Mouse (Mus musculus): ENCODE measurements around the gene Rps6.
"Not testable (repeated sequence)": the region's sequence is repeated elsewhere in the genome, so short reads cannot be mapped to it uniquely, and the experiment has no call there.

Rps6 gene

DNA sequence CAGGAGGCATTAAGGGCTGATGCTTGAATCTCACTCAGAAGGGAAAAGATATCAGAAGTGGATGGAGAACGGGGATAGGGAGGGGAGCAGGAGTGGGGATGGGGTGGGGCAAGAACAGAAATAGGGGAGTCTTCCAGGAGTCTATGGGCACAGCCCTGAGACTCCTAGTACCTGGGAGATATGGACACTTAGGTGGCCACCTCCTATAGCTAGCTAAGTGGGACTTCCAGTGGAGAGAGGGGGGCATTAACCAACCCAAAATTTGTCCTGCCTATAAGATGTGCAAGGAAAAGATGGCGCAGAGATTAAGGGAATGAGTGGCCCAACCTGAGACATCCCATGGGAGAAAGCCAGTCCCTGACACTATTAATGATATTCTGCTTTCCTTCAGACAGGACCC, 5.9 kb downstream of the Rps6 start:
- no peak for DNase-seq

DNA sequence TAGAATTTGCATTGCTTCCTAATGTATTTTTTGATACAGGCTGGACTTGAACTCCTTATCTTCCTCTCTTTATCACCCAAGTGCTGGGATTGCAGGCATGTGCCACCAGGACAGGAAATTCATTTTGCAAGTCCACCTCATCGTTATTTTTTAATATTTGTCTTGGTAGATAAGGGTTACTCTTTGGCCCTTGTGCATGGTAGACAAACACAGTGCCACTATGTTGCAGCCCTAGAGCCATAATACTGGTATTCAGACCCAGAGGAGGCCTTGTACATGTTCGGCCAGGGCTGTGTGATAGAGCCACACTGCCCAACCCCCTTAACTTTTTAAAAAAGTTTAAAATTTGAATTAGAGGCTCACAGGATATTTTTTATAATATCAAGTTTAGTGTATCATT, 10.0 kb downstream of the Rps6 start:
- DNase-seq = no peak

DNA sequence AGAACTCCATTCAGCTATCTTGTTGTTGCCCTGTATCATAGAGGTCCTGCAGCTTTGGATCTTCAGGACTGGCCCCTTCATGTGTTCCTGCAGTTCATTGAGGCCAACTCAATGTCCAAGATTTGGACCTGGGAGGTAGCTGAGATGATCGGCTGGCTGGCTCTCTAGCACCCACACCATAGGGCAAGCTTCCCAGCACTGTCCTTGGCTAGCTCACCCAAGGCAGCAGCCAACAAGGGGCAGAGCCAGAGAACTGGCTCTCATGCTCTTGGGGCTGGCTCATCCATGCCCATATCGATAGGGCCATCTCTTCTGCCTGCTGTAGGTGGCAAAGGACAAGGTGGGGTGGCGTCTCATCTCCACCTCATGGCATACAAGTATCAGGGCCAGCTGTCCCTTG, 11.8 kb downstream of the Rps6 start:
- no peak for DNase-seq

DNA sequence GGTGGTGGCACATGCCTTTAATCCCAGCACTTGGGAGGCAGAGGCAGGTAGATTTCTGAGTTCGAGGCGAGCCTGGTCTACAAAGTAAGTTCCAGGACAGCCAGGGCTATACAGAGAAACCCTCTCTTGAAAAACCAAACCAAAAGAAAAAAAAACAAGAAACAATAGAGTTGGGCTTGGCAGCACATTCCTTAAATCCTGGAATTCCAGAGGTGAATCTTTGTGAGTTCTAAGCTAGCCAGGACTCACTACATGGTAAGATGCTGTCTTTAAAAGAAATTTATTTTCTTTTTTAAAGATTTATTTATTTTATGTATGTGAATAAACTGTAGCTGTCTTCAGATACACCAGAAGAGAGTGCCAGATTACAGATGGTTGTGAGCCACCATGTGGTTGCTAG, 16.1 kb downstream of the Rps6 start:
- DNase-seq = not testable (repeated sequence)

DNA sequence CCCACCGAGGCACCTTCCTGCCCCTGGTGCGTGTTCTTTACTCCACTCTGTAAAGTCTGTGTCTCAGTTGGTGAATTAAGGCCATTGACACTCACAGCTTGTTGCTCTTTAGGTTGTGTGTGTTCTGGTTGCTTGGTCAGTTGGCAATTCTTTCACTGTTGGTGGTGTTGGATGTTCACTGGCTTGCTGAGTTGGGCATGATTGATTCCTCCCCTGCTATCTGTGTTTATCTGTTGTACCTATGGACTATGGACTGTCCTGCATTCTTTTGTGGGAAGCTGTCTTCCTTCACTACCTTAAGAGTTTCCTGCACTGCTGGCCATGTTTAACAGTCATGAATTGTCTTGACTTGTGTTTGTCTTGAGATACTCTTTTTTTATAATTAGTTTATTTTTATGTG, 25.3 kb downstream of the Rps6 start:
- no peak for DNase-seq

DNA sequence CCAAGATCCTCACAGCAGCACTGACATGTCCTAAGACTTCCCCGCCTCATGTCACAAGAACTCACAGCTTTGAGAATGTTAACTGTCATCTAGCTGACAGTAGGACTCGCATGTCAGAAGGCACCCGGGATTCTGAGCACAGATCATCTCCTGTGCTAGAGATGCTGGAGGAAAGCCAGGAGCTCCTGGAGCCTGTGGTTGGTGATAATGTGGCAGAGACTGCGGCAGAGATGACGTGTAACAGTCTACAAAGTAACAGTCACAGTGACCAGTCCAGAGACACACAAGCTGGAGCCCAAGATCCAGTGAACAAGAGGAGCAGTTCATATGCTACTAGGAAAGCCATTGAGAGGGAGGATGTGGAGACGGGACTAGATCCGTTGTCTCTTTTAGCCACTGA, 32.1 kb downstream of the Rps6 start:
- DNase-seq = no peak

DNA sequence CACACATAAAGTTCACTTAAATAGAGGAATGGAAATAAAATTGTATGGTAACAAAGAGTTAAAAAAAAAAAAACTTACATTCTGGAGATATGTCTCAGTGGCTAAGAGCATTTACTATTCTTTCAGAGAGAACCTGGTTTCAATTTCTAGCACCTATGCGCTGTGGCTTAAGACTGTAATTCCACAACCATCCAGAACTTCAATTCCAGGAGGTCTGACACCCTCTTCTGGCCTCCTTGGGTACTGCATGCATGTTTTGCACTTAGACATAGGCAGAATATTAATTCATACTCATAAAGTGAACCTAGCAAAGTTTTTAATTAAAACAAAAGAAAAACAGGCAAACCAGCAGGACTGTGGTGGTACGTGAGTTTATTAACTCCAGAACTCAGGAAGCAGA, 34.0 kb downstream of the Rps6 start:
- DNase-seq = peak; percentile 28 to 66

DNA sequence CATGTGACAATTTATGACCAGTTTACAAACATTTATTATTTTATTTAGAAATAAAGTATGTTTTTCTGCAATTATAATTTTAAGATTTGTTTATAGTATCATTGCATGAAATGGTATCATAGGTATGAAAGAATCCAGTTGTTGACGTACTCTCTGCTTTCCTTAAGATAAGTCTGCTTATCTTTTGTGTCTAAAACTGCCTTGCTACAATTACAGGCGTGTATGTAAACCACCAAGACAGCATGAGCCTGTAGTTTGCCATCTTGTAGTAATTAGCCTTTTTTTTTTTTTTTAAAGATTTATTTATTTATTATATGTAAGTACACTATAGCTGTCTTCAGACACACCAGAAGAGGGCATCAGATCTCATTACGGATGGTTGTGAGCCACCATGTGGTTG, 42.4 kb downstream of the Rps6 start:
- DNase-seq = no peak

DNA sequence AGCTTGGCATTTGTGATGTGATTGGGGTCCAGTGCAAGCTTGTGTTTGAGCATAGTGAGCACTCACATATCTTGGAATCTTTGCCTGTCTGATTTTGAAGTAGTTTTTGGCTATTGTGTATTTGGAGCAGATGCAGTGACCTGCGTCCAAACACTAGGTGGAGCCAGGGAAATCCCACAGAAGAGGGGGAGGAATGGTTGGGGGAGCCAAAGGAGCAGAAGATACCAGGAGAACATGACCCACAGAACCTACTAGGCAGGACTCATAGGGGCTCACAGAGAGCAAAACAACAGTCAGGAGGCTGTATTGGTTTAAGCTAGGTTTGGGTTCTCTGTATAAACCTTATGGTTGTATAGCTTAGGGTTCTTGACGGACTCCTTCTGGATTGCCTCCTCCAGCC, 46.6 kb downstream of the Rps6 start:
- DNase-seq = no peak

All from kidney, adult 8-10 months (tissue).